Mouse (Mus musculus) ES-CJ7 (cell line): Measurements from ENCODE around the gene Gxylt1.
"Not testable (repeated sequence)": the region's sequence is repeated elsewhere in the genome, so short reads cannot be mapped to it uniquely, and the experiment has no call there.

Experiments
- DNase-seq: peaks from one replicate; pipeline ENCODE4 v3.0.0; 2011; ENCODE audit warnings: low read depth, low spot score

Gxylt1 gene

GRCm38 (mm10) chr15:93263566-93263965 lies 11.4 kb downstream of the Gxylt1 start:
- no peak for DNase-seq

DNA sequence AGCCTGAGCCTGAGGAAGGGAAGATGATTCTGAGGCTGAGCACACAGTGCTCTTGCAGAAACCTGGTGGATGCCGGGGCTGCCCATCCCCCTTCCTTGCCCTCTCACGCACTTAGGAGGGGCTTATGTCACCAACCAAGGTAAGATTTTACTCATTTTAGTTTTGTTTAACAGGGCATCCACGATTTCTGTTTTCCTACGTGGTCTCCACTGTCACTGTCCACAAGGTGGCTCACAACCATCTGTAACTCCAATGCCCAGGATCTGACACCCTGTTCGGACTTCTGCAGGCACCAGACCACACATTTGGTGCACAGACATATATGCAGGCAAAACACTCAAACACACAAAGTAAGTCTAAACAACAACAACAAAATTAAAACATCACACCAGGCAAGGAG lies 12.2 kb downstream of the Gxylt1 start:
- DNase-seq = no peak

DNA sequence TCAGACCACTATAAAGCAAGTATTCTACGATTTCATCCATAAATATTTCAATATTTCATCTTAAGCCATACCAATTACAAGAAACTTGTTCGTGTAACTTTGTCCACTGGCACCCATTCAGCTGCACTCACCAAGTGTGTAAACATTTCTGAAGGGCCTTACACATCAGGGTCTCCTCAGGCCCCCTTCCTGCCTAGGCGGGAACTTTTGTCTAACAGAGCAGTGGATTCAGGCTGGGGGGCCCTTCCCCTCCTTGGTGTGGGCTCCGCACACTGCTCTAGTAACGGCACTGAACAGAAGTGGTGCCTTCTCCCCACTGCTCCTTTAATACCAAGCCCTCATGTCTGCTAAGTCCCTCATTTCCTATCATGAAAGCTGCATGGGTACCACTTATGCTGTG lies 12.7 kb downstream of the Gxylt1 start:
- no peak for DNase-seq

GRCm38 (mm10) chr15:93259933-93260332 lies 15.0 kb downstream of the Gxylt1 start:
- DNase-seq = no peak

DNA sequence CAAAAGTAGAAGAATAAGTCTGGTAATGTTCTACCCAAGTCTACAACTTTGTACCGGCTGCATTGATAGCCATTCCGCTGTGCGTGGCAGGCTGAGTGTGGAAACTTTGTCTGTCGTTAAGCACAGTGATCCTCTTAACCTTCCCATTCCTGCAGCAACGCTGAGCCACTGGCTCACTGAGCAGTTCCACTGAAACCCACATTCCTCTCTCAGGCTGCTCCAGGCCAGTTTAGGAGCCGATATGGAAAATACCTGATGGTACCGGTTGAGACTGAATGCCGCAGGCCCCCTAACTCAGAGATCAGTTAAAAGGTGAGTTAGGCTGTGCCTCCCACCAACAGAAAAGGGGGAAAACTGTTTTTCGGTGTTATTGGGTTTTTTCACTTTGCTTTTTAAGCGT lies 19.7 kb downstream of the Gxylt1 start:
- DNase-seq = peak; percentile 50

DNA sequence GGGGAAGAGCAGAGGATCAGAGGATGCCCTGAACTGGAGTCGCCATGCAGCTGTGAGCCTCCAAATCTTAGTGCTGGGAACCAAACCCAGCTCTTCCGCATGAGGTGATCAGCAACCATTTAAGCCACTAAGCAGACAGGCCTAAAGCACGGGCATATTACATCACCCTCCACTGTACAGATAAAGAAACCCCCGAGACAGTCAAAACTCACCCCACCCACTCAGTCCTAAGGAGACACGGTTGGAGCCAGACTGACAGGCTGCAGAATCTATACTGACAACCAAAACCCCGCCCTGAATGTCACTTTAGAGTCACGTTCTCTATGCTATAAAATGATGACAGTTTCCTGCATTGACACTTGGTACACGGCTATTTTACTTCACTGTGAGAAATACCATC lies 21.8 kb downstream of the Gxylt1 start:
- DNase-seq = no peak

- DNase-seq = no peak
These were observed 22.6 kb downstream of the Gxylt1 start for GRCm38 (mm10) chr15:93252396-93252795.

- peak; percentile 55 for DNase-seq
These were observed 23.3 kb downstream of the Gxylt1 start for GRCm38 (mm10) chr15:93251553-93252250.

GRCm38 (mm10) chr15:93243202-93243601 lies 31.8 kb downstream of the Gxylt1 start:
- no peak for DNase-seq

GRCm38 (mm10) chr15:93236456-93236855 lies 38.5 kb downstream of the Gxylt1 start:
- not testable (repeated sequence) for DNase-seq

GRCm38 (mm10) chr15:93229028-93229427 lies 46.0 kb downstream of the Gxylt1 start:
- no peak for DNase-seq

DNA sequence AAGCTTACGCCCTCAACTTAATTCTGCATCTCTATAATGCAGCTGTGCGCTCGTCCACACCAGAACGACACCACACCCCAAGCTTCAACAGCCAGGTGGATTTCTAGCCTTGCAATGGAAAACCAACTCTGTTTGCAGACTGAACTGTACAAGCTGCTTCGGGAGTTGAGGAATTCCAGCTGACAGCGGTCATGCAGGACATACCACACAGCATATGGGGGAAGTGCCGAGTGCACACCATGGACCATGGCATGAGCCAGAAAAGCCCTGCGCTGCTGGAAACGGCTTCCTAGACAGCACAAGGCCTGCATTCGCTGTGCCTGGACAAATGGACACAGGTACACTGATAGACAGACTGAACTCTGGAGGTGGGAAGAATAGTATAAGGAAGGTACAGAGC lies 46.6 kb downstream of the Gxylt1 start:
- DNase-seq = no peak

- DNase-seq = peak; percentile 67
These were observed 47.3 kb downstream of the Gxylt1 start for GRCm38 (mm10) chr15:93227764-93228079.

GRCm38 (mm10) chr15:93226930-93227763 lies 47.8 kb downstream of the Gxylt1 start:
- DNase-seq = no peak

GRCm38 (mm10) chr15:93222475-93222874 lies 52.5 kb downstream of the Gxylt1 start:
- DNase-seq = peak; percentile 50

DNA sequence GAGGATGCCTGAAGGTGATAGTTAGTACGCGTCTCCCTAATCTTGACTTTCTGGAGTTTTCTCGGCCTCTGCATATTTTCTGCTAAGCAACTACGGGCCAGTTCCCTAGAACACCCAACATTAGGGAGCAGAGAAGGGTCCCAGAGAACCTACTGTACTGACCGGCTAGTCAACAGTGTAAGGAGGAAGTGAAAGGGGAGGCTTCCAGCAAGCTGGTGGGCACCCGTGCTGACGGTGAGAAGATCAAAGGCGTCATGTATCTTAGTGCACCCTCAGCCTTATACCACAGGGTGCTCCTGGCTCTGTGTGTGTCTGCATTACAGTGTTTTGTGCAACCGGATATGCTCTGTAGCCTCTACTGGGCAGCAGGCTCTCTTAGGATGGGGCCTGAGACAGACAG lies 62.4 kb downstream of the Gxylt1 start:
- DNase-seq = no peak

DNA sequence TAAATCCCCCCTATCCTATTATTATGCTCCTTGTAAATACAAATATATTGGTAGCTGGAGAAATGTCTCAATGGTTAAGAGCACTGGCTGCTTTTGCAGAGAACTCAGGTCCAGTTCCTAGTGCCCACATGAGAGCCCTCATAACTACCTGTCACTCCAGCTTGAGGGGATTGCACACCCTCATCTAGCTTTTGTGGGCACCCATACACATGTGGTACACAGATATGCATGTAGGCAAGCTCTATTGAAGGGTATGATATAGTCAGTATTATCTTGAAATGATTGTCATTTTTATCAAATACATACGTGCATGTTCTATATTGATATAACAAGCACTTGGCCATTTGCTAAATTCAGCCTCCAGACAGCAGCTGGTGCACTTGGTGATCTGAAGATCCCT lies 70.1 kb downstream of the Gxylt1 start:
- DNase-seq = no peak

DNA sequence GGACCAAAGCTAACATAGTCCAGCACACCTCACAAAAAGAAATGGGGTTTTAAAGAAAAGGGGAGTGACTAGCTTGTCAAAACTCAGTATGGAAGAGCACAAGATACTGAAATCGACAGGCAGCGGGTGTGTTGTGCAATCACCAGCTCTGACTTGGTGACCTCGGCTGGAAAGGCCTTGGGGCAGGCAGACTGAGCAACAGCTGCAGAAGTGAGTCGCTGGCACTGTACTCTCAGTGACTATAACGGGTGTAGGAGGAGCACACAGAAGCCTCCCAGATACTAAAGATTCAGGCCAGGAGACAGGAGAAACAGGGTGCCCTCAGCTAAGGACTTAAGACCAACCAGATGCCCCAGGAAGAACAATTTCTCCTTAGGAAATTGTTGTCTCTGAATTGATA lies 73.0 kb downstream of the Gxylt1 start:
- no peak for DNase-seq

DNA sequence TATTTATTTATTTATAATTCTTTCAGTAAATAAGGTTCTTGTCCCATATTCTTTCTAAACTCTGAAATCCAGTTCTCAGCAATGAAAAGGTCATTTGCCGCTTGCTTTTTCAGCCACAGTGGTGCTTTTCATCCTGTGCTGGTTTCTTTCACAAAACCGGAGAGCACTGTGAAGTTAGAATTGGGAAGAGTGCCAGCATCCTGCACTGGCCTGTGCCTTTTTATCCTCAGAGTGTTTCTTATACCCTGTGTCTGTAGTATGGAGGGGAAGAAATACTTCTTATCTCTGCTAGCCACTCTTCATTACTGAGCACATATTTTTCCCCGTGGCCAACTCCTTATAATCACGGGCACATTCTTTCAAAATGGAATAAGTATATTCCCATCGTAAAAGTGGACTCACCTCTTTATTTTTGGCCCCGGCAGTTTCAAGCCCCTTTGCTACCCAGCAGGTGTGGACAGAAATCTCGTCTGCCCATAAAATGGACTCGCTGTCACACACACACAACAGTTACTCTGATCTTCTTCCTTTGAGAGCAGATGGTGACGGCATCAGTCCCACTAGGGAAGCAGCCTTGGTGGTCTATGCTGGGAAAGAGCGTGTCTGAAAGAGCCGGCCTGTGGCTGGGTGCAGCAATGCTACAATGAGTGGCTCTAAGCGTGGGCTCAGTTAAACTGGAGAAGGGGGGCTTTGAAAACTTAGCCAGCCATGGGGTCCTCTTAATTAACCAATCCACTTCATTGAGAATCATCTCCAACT lies 83.4 kb downstream of the Gxylt1 start:
- no peak for DNase-seq
